Mouse (Mus musculus) forebrain, embryonic 16.5 days (tissue): ENCODE measurements around the gene Cyb5d2. TPM values are rescaled to one million over a fixed set of nuclear protein-coding genes. Genes with fewer than 3 reads are reported as not detected.
"Not testable (repeated sequence)": the region's sequence is repeated elsewhere in the genome, so short reads cannot be mapped to it uniquely, and the experiment has no call there.

ENCODE experiments used
- ATAC-seq: fragments of 200-750 bp; cut with Nextera tagmentation; 2 replicates; pipeline ENCODE4 v1.8.0; 2017; ENCODE audit warnings: mild to moderate bottlenecking, moderate library complexity
- H3K27ac ChIP-seq: fragments of 300-500 bp; sonication (generic); 2 replicates; pipeline ENCODE4 v1.5.1; 2014; ENCODE audit warnings: low read length, control low read depth
- H3K27me3 ChIP-seq: fragments of 300-500 bp; sonication (generic); replicated peaks from 2 replicates; pipeline ENCODE4 v1.6.1; 2014; ENCODE audit warnings: low read length; ENCODE audit not compliant: control insufficient read depth, insufficient read depth
- H3K36me3 ChIP-seq: fragments of 300-500 bp; sonication (generic); 2 replicates; pipeline ENCODE4 v1.6.1; 2014; ENCODE audit not compliant: control insufficient read depth, insufficient read depth
- H3K4me1 ChIP-seq: fragments of 300-500 bp; sonication (generic); replicated peaks from 2 replicates; pipeline ENCODE4 v1.6.1; 2014; ENCODE audit warnings: low read length; ENCODE audit not compliant: control insufficient read depth, insufficient read depth
- H3K4me2 ChIP-seq: fragments of 300-500 bp; sonication (generic); 2 replicates; pipeline ENCODE4 v1.6.1; 2014; ENCODE audit warnings: mild to moderate bottlenecking, low read length, control low read depth
- H3K4me3 ChIP-seq: fragments of 300-500 bp; sonication (generic); replicated peaks from 2 replicates; pipeline ENCODE4 v1.5.1; 2014; ENCODE audit warnings: mild to moderate bottlenecking, low read length, control low read depth
- H3K9ac ChIP-seq: fragments of 300-500 bp; sonication (generic); replicated peaks from 2 replicates; pipeline ENCODE4 v1.6.1; 2014; ENCODE audit warnings: low read depth, low read length, control low read depth
- H3K9me3 ChIP-seq: fragments of 300-500 bp; sonication (generic); 2 replicates; pipeline ENCODE4 v1.6.1; 2016; ENCODE audit warnings: low read length; ENCODE audit not compliant: control insufficient read depth
- WGBS: fragments of 180-500 bp; shearing (Covaris S2); extraction: QIAGEN DNeasy Blood & Tissue Kit; methylation state at CpG from one replicate; pipeline ENCODE4 v1.1.7; 2014; 5-methylcytosine and 5-hydroxymethylcytosine counted together
- polyA plus RNA-seq: library from polyadenylated mRNA; unstranded; fragments of >200 nt; fragmentation: Nextera tagmentation; extraction: Ambion mirVana; gene quantifications from 2 replicates; pipeline ENCODE4 v1.2.1, GENCODE M21; 2015

The Cyb5d2 gene
- polyA plus RNA-seq, 1 experiment from 2014 or later = 7.6 TPM

DNA sequence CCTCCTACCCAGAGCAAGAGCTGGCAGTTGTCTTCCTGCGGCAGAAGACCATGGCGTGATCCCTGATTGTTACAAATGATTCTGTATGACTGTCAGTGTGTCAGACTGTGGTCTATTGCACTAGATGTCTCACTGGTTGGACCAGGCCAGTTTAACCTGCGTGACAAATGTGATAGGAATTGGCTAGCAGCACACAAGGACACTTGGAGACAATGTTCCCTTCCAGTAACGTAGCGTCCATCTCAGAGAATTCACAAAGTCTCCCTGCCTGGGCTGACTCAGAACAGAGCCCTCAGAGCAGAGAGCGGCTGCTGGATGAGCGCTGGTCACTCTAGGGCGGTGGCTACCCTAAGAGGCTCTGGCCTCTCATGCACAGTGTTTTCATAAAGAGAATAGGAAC is 28.2 kb downstream of the Cyb5d2 start:
- Histone ChIP-seq H3K4me2 (no peak overlapping the region), H3K27me3 (no peaks in the 10 kb centered on the region), H3K27ac (no peak overlapping the region), H3K9me3 (no peaks in the 10 kb centered on the region), H3K4me1 (no peaks in the 10 kb centered on the region), H3K9ac (no peak overlapping the region), H3K4me3 (no peak overlapping the region), H3K36me3 (peaks cover 22% of the 10 kb centered on the region)
- no peak for ATAC-seq
- 95% methylated on average over 8 of the region's 8 CpGs for WGBS

DNA sequence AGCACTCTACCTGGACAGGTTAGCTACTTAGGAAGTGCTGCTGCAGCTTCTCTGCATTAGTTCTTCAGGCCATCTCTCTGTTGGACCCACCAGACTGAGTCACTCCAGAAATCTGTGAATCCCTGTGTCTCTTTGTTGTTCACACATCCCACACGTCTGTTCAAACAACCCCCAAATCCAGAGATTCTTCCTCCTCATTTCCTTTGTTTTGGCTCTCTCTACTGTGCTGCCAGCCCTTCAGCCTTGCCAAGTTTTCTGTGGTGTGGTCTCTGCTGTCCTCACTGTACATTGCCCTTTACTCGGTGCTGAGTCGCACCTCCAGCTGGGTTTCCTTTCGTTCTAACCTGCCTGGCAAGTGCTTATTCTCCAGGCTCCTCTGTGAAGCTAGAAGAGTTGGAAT is 31.7 kb downstream of the Cyb5d2 start:
- H3K36me3 ChIP-seq = peaks cover 41% of the 10 kb centered on the region
- H3K4me1 ChIP-seq = no peaks in the 10 kb centered on the region
- H3K4me2 ChIP-seq = no peak overlapping the region
- ATAC-seq = no peak
- H3K9ac ChIP-seq = no peak overlapping the region
- H3K9me3 ChIP-seq = no peaks in the 10 kb centered on the region
- H3K27me3 ChIP-seq = no peaks in the 10 kb centered on the region
- H3K4me3 ChIP-seq = no peak overlapping the region
- no peak overlapping the region for H3K27ac ChIP-seq
- 83% methylated on average over 4 of the region's 4 CpGs for WGBS

DNA sequence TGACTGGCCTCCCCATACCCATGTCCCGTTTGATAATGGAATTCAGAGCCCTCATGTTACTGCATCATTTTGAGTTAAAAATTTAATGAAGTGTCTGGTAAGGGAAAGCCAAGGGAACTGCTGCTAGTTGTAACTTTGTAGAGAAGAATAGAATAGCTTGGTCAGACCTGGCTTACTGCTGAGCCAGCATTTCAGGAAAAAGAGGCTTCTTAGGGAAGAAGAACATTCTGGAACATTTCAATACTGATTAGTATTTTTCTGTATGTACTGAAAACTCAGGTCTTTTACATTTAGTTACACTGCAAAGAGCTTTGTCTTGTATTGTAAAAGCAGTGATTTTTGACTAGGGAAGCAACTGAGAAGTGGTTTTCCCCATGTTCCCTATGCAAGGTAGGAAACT is 35.2 kb downstream of the Cyb5d2 start:
- no peaks in the 10 kb centered on the region for H3K27me3 ChIP-seq
- no peak overlapping the region for H3K4me3 ChIP-seq
- no peak overlapping the region for H3K27ac ChIP-seq
- H3K4me1 ChIP-seq = no peaks in the 10 kb centered on the region
- H3K9me3 ChIP-seq = no peaks in the 10 kb centered on the region
- 86% methylated on average over 1 of the region's 1 CpGs for WGBS
- H3K4me2 ChIP-seq = no peak overlapping the region
- ATAC-seq = no peak
- H3K9ac ChIP-seq = no peak overlapping the region
- peaks cover 56% of the 10 kb centered on the region for H3K36me3 ChIP-seq

DNA sequence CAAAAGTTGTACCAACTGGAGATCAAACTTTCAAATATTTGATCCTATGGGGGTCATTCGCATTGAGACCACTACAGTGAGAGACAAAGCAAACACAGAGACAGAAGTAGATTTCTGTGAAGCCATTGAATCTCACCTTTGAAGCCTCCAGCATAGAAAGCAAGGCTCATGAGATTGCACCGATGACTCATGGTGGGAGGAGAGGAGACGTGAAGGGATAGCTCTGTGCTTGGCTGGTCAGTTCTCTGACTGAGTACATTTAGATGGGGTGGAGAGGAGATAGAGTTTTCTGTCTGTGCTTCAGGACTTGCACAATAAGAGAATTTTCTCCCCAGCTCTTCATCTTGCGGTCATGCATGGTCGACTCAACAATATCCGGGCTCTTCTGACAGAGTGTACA is 36.4 kb downstream of the Cyb5d2 start:
- Histone ChIP-seq H3K4me2 (no peak overlapping the region), H3K9ac (no peak overlapping the region), H3K4me1 (no peaks in the 10 kb centered on the region), H3K36me3 (peaks cover 56% of the 10 kb centered on the region), H3K27ac (no peak overlapping the region), H3K4me3 (no peak overlapping the region), H3K9me3 (no peaks in the 10 kb centered on the region), H3K27me3 (no peaks in the 10 kb centered on the region)
- 98% methylated on average over 6 of the region's 6 CpGs for WGBS
- no peak for ATAC-seq

DNA sequence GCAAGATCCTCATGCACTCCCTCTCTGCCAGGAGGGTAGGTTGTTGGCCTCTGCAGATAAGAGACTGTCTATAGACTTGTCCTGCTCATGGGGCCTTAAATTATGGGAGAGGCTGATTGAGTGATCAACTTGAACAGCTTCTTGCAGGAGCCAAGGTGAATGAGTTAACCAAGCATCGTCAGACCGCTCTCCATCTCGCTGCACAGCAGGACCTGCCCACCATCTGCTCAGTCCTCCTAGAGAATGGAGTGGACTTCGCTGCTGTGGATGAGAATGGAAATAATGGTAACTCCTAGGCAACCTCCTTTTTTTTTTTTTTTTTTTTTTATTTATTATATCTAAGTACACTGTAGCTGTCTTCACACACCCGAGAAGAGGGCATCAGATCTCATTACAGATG is 37.6 kb downstream of the Cyb5d2 start:
- ATAC-seq = no peak
- no peak overlapping the region for H3K4me3 ChIP-seq
- no peaks in the 10 kb centered on the region for H3K4me1 ChIP-seq
- no peak overlapping the region for H3K27ac ChIP-seq
- peaks cover 58% of the 10 kb centered on the region for H3K36me3 ChIP-seq
- H3K9me3 ChIP-seq = no peaks in the 10 kb centered on the region
- no peak overlapping the region for H3K4me2 ChIP-seq
- no peak overlapping the region for H3K9ac ChIP-seq
- 94% methylated on average over 5 of the region's 5 CpGs for WGBS
- no peaks in the 10 kb centered on the region for H3K27me3 ChIP-seq

DNA sequence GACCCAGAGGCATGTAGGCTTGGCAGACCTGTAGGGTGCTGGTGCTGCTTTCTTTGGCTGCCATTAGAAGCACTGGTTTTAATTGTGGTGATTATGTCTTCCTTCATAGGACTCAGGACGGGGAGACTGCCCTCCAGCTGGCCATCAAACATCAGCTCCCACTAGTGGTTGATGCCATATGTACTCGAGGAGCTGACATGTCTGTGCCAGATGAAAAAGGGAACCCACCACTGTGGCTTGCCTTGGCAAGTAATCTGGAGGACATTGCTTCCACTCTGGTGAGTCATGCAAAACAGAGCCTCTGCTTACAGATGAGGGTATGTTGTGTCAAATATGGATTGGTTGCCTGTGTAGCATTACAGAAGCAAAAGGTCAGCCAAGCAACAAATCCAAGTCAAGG is 44.0 kb downstream of the Cyb5d2 start:
- H3K4me2 ChIP-seq = no peak overlapping the region
- no peak overlapping the region for H3K9ac ChIP-seq
- no peak for ATAC-seq
- 32% methylated on average over 2 of the region's 2 CpGs for WGBS
- H3K27ac ChIP-seq = no peak overlapping the region
- H3K4me1 ChIP-seq = no peaks in the 10 kb centered on the region
- H3K9me3 ChIP-seq = no peaks in the 10 kb centered on the region
- peaks cover 49% of the 10 kb centered on the region for H3K36me3 ChIP-seq
- no peaks in the 10 kb centered on the region for H3K27me3 ChIP-seq
- no peak overlapping the region for H3K4me3 ChIP-seq

DNA sequence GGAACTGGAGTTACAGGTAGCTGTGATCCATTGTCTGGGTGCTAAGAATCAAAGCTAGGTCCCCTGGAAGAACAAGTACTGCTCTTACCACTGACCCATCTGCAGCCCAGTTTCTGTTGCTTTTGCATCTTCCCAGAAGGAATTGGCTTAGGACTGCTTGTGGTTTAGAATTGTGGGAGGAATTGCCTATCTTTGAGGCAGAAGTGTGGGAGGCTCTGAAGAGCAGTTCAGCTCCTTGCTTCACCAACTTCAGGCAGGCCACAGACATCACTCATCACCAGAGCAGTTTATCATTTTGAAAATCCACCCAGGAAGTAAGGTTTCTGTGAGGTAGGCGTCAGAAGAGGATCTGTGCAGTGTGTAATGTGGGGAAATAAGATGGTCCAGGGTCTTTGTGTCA is 56.9 kb downstream of the Cyb5d2 start:
- H3K27ac ChIP-seq = no peak overlapping the region
- peaks cover 8% of the 10 kb centered on the region for H3K36me3 ChIP-seq
- no peak for ATAC-seq
- no peak overlapping the region for H3K9ac ChIP-seq
- H3K4me3 ChIP-seq = no peak overlapping the region
- no peak overlapping the region for H3K4me2 ChIP-seq
- no peaks in the 10 kb centered on the region for H3K9me3 ChIP-seq
- WGBS = 96% methylated on average over 1 of the region's 1 CpGs
- no peaks in the 10 kb centered on the region for H3K27me3 ChIP-seq
- H3K4me1 ChIP-seq = no peaks in the 10 kb centered on the region

DNA sequence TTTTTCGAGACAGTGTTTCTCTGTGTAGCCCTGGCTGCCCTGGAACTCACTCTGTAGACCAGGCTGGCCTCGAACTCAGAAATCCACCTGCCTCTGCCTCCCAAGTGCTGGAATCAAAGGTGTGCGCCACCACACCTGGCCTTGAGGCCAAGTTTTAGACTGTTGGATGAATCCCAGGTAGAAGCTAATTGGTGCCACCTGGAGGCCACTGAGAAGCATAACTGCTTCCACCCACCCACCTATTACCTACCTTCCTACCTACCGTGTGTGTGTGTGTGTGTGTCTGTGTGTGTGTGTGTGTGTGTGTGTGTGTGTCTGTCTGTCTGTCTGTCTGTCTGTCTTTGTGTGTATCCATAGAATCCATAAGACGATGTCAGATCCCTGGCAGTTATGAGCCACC is 58.4 kb downstream of the Cyb5d2 start:
- not testable (repeated sequence) for H3K27ac ChIP-seq, H3K9ac ChIP-seq, H3K27me3 ChIP-seq, H3K4me2 ChIP-seq, H3K4me3 ChIP-seq, H3K4me1 ChIP-seq, ATAC-seq, H3K9me3 ChIP-seq
- 90% methylated on average over 5 of the region's 5 CpGs for WGBS
- peaks cover 16% of the 10 kb centered on the region for H3K36me3 ChIP-seq

DNA sequence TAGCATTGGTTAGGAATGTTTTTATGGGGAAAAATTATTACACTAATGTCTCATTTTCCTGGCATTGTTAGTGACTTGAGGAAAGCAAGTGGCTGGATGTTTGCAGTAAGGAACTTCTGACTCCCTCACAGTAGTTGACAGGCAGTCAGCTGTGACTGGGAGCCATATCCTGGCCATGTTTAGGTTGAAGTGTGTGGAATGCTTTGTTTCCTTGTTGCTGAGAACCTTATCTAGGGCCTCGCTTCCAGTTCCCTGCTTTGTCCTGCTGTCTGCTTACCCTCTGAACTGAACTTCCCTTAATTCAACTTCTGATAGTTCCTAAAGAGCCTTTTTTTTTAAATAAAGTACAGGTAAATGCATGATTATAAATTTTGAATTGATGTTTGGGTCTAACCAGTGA is 59.6 kb downstream of the Cyb5d2 start:
- H3K36me3 ChIP-seq = peaks cover 20% of the 10 kb centered on the region
- 68% methylated on average over 1 of the region's 1 CpGs for whole genome bisulfite sequencing
- no peaks in the 10 kb centered on the region for H3K9me3 ChIP-seq
- no peak overlapping the region for H3K4me3 ChIP-seq
- no peak overlapping the region for H3K27ac ChIP-seq
- no peak overlapping the region for H3K9ac ChIP-seq
- H3K27me3 ChIP-seq = no peaks in the 10 kb centered on the region
- no peaks in the 10 kb centered on the region for H3K4me1 ChIP-seq
- no peak for ATAC-seq
- no peak overlapping the region for H3K4me2 ChIP-seq

DNA sequence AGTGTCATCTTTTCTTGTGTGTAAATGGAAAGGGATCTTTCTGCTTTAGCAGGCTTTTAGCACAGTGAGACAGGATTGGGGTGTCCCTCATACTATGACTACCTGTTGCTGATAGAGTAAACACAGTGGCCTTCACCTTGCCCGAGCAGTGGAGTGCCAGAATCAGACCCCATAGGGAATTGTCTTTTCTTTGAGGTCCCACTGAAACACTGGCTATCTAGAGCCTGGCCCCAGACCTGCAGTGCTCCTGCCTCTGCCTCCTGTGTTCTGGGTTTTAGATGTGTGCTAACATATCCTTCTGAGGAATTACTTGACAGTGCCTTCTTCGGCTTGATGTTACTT is 60.5 kb downstream of the Cyb5d2 start:
- Histone ChIP-seq H3K27me3 (no peaks in the 10 kb centered on the region), H3K4me3 (no peak overlapping the region), H3K9ac (no peak overlapping the region), H3K36me3 (peaks cover 26% of the 10 kb centered on the region), H3K4me1 (no peaks in the 10 kb centered on the region), H3K4me2 (no peak overlapping the region), H3K9me3 (no peaks in the 10 kb centered on the region), H3K27ac (no peak overlapping the region)
- WGBS = 58% methylated on average over 2 of the region's 2 CpGs
- ATAC-seq = no peak
